Mouse (Mus musculus) cerebellum, adult 2 months (tissue): Measurements from ENCODE around the gene Olfml2a.

Experiments used
- CTCF ChIP-seq: fragments of 200-500 bp; IDR thresholded peaks from 2 replicates; pipeline ENCODE4 v1.5.1; 2011; ENCODE audit warnings: low read depth, mild to moderate bottlenecking, control low read depth, low read length, moderate library complexity, borderline replicate concordance; ENCODE audit not compliant: insufficient read depth
- POLR2A ChIP-seq: fragments of 200-500 bp; IDR thresholded peaks from 2 replicates; pipeline ENCODE4 v1.6.1; 2011; ENCODE audit warnings: low read length, control low read depth, borderline replicate concordance; ENCODE audit not compliant: insufficient read depth

DNA sequence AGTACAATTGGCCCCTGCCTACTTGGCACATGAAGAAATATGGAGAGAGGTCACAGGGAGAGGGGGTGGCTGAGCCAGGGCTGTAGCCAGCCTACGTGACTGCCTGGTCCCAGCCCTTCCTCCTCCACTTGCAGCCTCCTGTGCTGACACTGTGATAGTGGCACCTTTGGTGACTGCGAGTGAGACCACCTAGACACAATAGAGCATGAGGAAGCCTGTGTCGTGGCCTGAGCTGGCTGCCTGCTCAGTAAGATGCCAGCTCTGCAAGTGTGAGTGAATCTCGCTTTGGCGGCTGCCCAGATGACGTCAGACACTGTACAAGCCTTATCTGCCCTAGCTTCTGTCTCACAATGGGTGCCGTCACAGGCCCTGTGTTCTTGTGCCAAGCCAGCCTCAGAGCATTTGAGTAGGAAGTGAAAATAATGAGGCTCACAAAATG is 18.5 kb downstream of the Olfml2a start:
- TF ChIP-seq CTCF, result no peak
- TF ChIP-seq POLR2A, result no peak
